Mouse (Mus musculus): ENCODE results near the gene Pgpep1.

Gene Pgpep1

GRCm38 (mm10) chr8:70607898-70608748 lies 52.1 kb downstream of the Pgpep1 start:
- DNase-seq (ENCODE audit: low spot score) = no peak

GRCm38 (mm10) chr8:70607603-70607897 lies 52.6 kb downstream of the Pgpep1 start:
- DNase-seq (ENCODE audit: low spot score) = no peak

GRCm38 (mm10) chr8:70606780-70607602 lies 53.2 kb downstream of the Pgpep1 start:
- no peak for DNase-seq (ENCODE audit: low spot score)

GRCm38 (mm10) chr8:70605871-70606779 lies 54.1 kb downstream of the Pgpep1 start:
- no peak for DNase-seq (ENCODE audit: low spot score)

- DNase-seq (ENCODE audit: low spot score) = no peak
These were observed 55.6 kb downstream of the Pgpep1 start for GRCm38 (mm10) chr8:70604558-70604957.

GRCm38 (mm10) chr8:70602139-70602811 lies 57.9 kb downstream of the Pgpep1 start:
- no peak for DNase-seq (ENCODE audit: low spot score)

- DNase-seq (ENCODE audit: low spot score) = no peak
These were observed 58.9 kb downstream of the Pgpep1 start for GRCm38 (mm10) chr8:70601271-70601649.

- DNase-seq (ENCODE audit: low spot score) = no peak
These were observed 59.5 kb downstream of the Pgpep1 start for GRCm38 (mm10) chr8:70600473-70601270.

GRCm38 (mm10) chr8:70599507-70600290 lies 60.5 kb downstream of the Pgpep1 start:
- DNase-seq (ENCODE audit: low spot score) = no peak

GRCm38 (mm10) chr8:70598722-70599121 lies 61.5 kb downstream of the Pgpep1 start:
- DNase-seq (ENCODE audit: low spot score) = no peak

- peak; percentile 66 for DNase-seq (ENCODE audit: low spot score)
These were observed 61.9 kb downstream of the Pgpep1 start for GRCm38 (mm10) chr8:70598283-70598682.

- no peak for DNase-seq (ENCODE audit: low spot score)
These were observed 62.5 kb downstream of the Pgpep1 start for GRCm38 (mm10) chr8:70597417-70598272.

GRCm38 (mm10) chr8:70596775-70597416 lies 63.3 kb downstream of the Pgpep1 start:
- DNase-seq (ENCODE audit: low spot score) = no peak
